Mouse (Mus musculus): Measurements from ENCODE around the gene Tmem119. TPM values are rescaled to one million over a fixed set of nuclear protein-coding genes. Genes with fewer than 3 reads are reported as not detected.

The Tmem119 gene
- polyA plus RNA-seq, 1 experiment from 2014 or later, result 4.5 TPM

DNA sequence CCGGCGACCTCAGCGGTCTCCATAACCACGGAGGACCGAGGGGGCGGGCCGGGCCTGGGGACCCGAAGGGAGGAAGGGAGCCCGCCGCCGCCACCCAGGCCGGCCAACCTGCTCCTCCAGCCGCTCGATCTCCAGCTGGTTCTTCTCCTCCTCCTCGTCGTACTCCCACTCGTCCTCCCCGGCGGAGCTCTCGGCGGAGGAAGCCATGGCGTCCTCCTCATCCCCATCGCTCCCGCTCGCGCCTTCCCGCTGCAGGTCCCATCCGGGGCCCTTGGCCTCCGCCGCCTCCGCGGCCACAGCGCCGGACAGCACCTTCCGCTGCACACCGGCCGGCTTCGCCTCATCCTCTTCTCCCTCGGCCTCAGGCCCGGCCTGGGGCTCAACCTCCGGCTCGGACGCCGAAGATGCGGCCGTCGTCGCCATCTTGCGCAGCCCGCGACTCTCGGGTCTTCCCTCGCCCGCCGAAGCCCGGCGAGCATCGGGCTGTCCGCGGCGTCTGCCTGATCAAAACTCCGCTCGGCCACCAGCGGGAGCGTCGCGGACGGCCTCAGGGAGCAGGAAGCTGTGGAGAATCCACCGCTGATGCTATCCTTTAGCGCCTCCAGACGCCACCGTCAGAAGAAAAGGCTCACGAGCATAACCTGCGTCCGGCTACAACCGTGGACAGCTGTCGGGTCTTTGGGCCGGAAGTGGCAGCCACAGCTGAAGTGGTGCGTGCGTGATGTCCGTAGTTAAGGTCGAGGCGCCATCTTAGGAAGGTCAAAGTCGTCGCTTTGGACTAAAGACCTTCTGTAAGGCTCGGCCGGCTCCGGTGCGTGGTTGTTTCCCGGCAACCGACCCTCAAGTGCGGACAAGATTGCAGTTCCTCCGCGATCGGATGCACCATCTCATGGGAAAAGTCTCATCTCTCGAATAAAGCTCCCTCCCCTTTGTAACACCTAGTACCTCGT is 28.8 kb downstream of the Tmem119 start:
- peak; percentile 75 for ATAC-seq (ENCODE audit: low read depth)
- Histone ChIP-seq H3K27ac (ENCODE audit: low read length) (peak overlapping the region; percentile 90), H3K4me3 (ENCODE audit: low read depth, low read length) (peak overlapping the region; percentile 95), H3K9me3 (replicated peaks; ENCODE audit: control insufficient read depth, low read length) (no peaks in the 10 kb centered on the region), H3K36me3 (ENCODE audit: control insufficient read depth, insufficient read depth) (peaks cover 13% of the 10 kb centered on the region), H3K27me3 (ENCODE audit: control insufficient read depth, insufficient read depth, low read depth, low read length) (no peaks in the 10 kb centered on the region), H3K9ac (ENCODE audit: low read depth, low read length) (peak overlapping the region; percentile 89), H3K4me2 (ENCODE audit: low read depth, low read length) (peak overlapping the region; percentile 99), H3K4me1 (ENCODE audit: control insufficient read depth, low read depth, low read length) (peaks cover 27% of the 10 kb centered on the region)
- under 1% methylated on average over 95 of the region's 97 CpGs for WGBS (ENCODE audit: insufficient replicate concordance)

DNA sequence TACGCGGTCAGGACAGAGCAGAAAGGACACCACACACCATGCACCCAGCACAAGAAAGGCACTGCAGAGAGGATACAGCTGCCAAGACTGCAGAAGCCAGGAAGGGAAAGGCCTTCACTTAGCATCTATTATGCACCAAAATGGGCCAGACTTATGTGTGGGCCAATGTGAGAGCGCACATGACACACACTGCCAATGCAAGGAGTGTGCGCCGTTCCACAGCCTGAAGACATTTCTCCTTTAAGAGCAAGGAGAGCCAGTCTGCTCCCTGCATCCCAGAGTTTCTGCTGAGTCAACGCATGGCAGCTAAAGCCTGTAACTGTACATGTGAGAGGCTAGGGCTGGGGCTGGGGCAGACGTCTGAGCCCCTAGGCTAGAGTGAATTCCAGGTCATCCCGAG is 31.5 kb downstream of the Tmem119 start:
- Histone ChIP-seq H3K36me3 (ENCODE audit: control insufficient read depth, insufficient read depth) (peaks cover 2% of the 10 kb centered on the region; the same call in 1 of the 2 replicates), H3K27me3 (ENCODE audit: control insufficient read depth, insufficient read depth, low read depth, low read length) (no peaks in the 10 kb centered on the region), H3K4me1 (ENCODE audit: control insufficient read depth, low read depth, low read length) (peaks cover 23% of the 10 kb centered on the region), H3K27ac (ENCODE audit: low read length) (no peak overlapping the region), H3K9me3 (replicated peaks; ENCODE audit: control insufficient read depth, low read length) (no peaks in the 10 kb centered on the region), H3K4me3 (ENCODE audit: low read depth, low read length) (no peak overlapping the region), H3K4me2 (ENCODE audit: low read depth, low read length) (no peak overlapping the region), H3K9ac (ENCODE audit: low read depth, low read length) (no peak overlapping the region)
- no peak for ATAC-seq (ENCODE audit: low read depth)
- 83% methylated on average over 8 of the region's 8 CpGs for WGBS (ENCODE audit: insufficient replicate concordance)

DNA sequence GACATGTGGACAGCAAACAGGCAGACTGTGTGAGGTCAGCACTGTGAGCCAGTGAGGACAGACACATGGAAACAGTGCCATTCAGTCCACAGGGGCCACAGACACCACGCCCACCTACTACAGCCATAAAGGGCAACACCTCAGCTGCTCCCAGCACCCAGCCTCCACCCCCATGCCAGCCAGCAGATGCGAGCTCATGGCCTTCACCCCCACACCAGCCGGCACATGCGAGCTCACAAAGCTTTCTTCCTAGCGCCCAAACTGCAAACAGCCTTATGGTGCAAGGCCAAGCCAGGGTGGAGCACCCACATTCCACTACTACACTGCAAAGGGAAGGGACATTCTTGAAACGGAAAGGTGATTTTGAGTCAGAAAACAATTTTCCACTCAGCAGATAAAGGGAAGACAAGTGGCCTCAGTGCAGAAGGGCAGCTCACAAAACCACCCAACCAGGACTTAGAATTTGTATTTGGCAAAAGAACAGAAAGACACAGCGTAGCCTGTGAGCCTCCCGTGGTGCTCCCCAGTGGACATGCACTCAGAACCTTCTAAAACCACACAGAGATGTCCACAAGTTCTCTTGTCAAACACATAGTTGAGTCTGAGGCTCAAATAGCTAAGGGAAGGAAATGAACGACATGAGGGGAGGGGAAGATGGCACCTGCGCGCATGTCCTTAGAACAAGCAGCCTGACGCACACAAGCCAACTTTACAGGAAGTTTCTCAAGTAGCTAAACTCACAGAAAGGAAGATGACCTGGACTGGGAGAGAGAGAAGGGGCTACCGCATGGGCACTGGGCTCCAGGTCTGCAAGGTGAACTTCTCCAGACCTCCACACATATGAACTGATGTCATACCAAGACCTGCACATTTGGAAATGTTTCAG is 34.4 kb downstream of the Tmem119 start:
- Histone ChIP-seq H3K4me3 (ENCODE audit: low read depth, low read length) (no peak overlapping the region), H3K9me3 (replicated peaks; ENCODE audit: control insufficient read depth, low read length) (no peaks in the 10 kb centered on the region), H3K27ac (ENCODE audit: low read length) (no peak overlapping the region), H3K4me2 (ENCODE audit: low read depth, low read length) (no peak overlapping the region), H3K4me1 (ENCODE audit: control insufficient read depth, low read depth, low read length) (peaks cover 14% of the 10 kb centered on the region), H3K27me3 (ENCODE audit: control insufficient read depth, insufficient read depth, low read depth, low read length) (no peaks in the 10 kb centered on the region), H3K9ac (ENCODE audit: low read depth, low read length) (no peak overlapping the region), H3K36me3 (ENCODE audit: control insufficient read depth, insufficient read depth) (peaks cover 13% of the 10 kb centered on the region)
- ATAC-seq (ENCODE audit: low read depth), result 0 out of 2 replicates have a peak, but pooled peaks have one; percentile 37
- WGBS (ENCODE audit: insufficient replicate concordance), result 72% methylated on average over 13 of the region's 13 CpGs

DNA sequence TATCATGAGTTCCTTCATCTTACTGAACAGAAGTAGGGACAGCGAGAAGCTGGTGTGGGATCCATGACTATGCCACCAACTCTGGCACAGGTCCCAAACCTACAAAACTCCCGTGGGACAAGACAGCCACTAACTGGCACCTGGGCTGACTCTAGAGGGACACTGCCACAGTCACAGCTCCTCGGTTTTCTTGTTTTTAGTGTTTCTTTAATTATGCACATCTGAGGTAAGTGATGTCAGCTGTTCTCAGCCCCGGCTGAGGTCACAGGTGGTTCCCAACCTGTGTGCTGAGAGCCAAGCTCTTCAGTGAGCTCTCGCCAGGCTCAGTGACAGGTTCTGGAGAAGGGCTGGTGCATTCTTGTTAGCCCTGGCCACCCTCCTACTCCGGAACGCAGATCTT is 35.9 kb downstream of the Tmem119 start:
- Histone ChIP-seq H3K27ac (ENCODE audit: low read length) (no peak overlapping the region), H3K36me3 (ENCODE audit: control insufficient read depth, insufficient read depth) (peaks cover 25% of the 10 kb centered on the region), H3K27me3 (ENCODE audit: control insufficient read depth, insufficient read depth, low read depth, low read length) (no peaks in the 10 kb centered on the region), H3K9me3 (replicated peaks; ENCODE audit: control insufficient read depth, low read length) (no peaks in the 10 kb centered on the region), H3K4me1 (ENCODE audit: control insufficient read depth, low read depth, low read length) (peaks cover under 1% of the 10 kb centered on the region), H3K4me3 (ENCODE audit: low read depth, low read length) (no peak overlapping the region), H3K4me2 (ENCODE audit: low read depth, low read length) (no peak overlapping the region), H3K9ac (ENCODE audit: low read depth, low read length) (no peak overlapping the region)
- no peak for ATAC-seq (ENCODE audit: low read depth)
- 84% methylated on average over 7 of the region's 7 CpGs for WGBS (ENCODE audit: insufficient replicate concordance)

DNA sequence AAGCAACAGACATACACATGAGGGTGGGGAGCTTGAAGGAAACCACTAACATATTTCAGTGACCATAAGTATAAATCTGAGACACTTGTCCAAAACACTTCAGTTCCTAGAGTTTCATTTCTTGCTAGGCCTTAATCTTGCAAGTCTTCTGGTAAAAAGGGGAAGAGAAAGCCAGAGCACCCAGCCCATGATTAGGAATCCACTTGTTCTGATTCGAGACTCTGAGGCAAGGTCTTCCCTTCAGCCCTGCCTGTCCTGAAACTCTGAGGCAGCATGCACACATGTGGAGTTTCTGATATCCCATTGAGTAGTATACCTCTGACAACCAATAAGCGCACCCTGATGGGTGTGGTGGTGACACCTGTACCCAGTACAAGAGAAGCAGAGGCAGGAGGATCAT is 38.7 kb downstream of the Tmem119 start:
- Histone ChIP-seq H3K9me3 (replicated peaks; ENCODE audit: control insufficient read depth, low read length) (no peaks in the 10 kb centered on the region), H3K4me3 (ENCODE audit: low read depth, low read length) (no peak overlapping the region), H3K27me3 (ENCODE audit: control insufficient read depth, insufficient read depth, low read depth, low read length) (no peaks in the 10 kb centered on the region), H3K36me3 (ENCODE audit: control insufficient read depth, insufficient read depth) (peaks cover 52% of the 10 kb centered on the region), H3K4me1 (ENCODE audit: control insufficient read depth, low read depth, low read length) (no peaks in the 10 kb centered on the region), H3K9ac (ENCODE audit: low read depth, low read length) (no peak overlapping the region), H3K4me2 (ENCODE audit: low read depth, low read length) (no peak overlapping the region), H3K27ac (ENCODE audit: low read length) (no peak overlapping the region)
- ATAC-seq (ENCODE audit: low read depth), result no peak
- 59% methylated on average over 2 of the region's 2 CpGs for WGBS (ENCODE audit: insufficient replicate concordance)

DNA sequence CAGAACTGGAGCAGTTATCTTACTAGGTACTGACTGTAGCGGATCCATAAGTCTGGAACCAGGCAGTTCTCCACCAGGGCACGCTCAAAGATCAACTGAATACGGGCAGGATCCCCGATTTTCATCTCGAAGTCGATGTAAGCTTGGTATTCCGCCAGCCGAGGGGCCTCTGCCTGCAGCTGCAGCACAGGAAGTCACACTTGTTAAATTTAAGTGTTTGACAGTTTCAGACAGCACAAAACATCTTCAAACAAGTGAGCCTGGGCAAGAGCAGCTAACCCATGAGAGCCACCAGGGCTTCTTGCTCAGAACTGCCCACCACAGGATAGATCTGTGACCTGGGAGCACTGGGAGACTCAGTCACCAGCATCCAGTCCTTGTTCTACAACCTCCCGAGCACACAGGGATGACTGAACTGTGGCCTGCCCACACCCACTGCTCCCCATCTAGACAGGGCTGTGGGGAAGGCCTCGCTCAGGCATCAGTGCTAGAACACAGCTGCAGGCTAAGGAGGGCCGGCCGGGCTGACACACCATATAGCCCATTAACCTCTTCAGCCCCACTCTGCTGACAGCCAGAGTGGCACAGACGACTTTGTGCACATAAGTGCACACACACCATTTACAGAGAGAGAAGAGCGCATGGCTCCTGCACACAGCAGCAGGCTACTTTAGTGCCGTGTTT is 44.8 kb downstream of the Tmem119 start:
- Histone ChIP-seq H3K9me3 (replicated peaks; ENCODE audit: control insufficient read depth, low read length) (no peaks in the 10 kb centered on the region), H3K4me3 (ENCODE audit: low read depth, low read length) (no peak overlapping the region), H3K4me1 (ENCODE audit: control insufficient read depth, low read depth, low read length) (no peaks in the 10 kb centered on the region), H3K4me2 (ENCODE audit: low read depth, low read length) (no peak overlapping the region), H3K36me3 (ENCODE audit: control insufficient read depth, insufficient read depth) (peaks cover 84% of the 10 kb centered on the region), H3K27me3 (ENCODE audit: control insufficient read depth, insufficient read depth, low read depth, low read length) (no peaks in the 10 kb centered on the region), H3K9ac (ENCODE audit: low read depth, low read length) (no peak overlapping the region), H3K27ac (ENCODE audit: low read length) (no peak overlapping the region)
- no peak for ATAC-seq (ENCODE audit: low read depth)
- WGBS (ENCODE audit: insufficient replicate concordance), result 81% methylated on average over 15 of the region's 15 CpGs

DNA sequence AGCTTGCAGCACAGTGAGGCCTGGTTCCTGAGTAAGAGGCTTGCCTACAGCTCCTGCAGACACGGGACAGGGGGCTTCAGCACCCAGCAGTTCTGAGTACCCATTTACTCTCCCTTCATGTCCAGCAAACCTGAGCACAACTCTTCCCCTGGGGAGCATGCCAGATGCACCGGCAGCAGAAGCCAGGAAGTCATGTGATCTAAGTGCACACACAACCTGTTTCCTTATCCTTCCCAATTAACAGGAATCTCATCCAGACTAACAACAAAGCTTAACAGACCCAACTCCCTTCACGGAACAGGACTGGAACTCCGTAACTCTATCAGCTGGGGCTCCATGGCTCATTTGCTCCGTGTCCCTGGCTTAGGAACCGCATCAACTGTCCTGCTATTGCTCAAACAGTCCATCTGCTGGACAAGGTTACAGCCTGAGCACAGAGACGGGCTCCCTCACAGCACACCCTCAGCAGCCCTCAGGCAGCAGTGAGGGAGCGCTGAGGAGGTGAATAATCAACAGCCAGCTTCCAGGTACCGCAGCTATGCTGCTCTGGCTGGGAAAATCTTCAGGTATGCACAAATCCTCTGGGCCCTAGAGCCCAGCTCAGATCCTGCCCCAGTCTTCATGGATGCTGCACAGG is 48.7 kb downstream of the Tmem119 start:
- no peak overlapping the region for H3K9ac ChIP-seq (ENCODE audit: low read depth, low read length)
- no peak overlapping the region for H3K27ac ChIP-seq (ENCODE audit: low read length)
- H3K4me1 ChIP-seq (ENCODE audit: control insufficient read depth, low read depth, low read length), result no peaks in the 10 kb centered on the region
- no peak overlapping the region for H3K4me3 ChIP-seq (ENCODE audit: low read depth, low read length)
- WGBS (ENCODE audit: insufficient replicate concordance), result 78% methylated on average over 9 of the region's 9 CpGs
- no peaks in the 10 kb centered on the region for H3K27me3 ChIP-seq (ENCODE audit: control insufficient read depth, insufficient read depth, low read depth, low read length)
- peaks cover 80% of the 10 kb centered on the region for H3K36me3 ChIP-seq (ENCODE audit: control insufficient read depth, insufficient read depth)
- no peaks in the 10 kb centered on the region for H3K9me3 ChIP-seq (replicated peaks; ENCODE audit: control insufficient read depth, low read length)
- H3K4me2 ChIP-seq (ENCODE audit: low read depth, low read length), result no peak overlapping the region
- ATAC-seq (ENCODE audit: low read depth), result no peak

DNA sequence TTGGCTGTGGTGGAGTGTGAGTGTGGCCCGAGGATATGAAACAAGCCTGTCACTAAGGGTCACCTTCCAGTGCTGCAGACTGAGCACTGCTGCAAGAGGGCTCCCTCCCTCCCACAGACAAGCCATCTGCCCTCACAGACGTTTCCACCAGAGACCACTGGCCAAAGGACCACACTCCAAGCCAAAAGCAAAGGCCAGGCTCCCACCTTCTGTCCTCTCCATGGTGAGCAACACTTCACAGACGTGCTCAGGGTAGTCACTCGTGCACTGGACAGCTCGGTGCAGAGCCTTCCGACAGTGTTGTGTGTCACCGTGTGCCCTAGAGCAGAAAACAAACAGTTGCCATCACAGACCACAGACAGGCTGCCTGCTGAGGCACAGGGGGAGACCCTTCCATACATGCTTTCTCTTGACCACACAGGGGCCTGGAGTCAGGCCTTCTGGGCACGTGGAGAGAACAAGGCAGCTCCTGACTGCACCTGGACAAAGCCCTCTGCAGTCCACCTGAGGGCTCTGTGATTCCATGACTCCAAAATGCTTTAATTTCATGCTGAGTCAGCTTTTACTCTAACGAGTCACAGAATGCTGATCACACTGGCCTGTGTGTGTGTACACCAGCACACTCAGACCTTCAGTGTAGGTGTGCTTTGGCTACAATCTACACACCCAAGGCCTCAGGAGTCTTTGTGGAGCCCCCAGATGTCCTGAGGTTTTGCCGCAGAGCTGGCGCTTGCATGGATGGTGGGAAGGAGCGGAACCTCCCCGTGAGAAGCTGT is 51.6 kb downstream of the Tmem119 start:
- no peak for ATAC-seq (ENCODE audit: low read depth)
- Histone ChIP-seq H3K27me3 (ENCODE audit: control insufficient read depth, insufficient read depth, low read depth, low read length) (no peaks in the 10 kb centered on the region), H3K4me1 (ENCODE audit: control insufficient read depth, low read depth, low read length) (no peaks in the 10 kb centered on the region), H3K4me3 (ENCODE audit: low read depth, low read length) (no peak overlapping the region), H3K36me3 (ENCODE audit: control insufficient read depth, insufficient read depth) (peaks cover 87% of the 10 kb centered on the region), H3K27ac (ENCODE audit: low read length) (no peak overlapping the region), H3K9me3 (replicated peaks; ENCODE audit: control insufficient read depth, low read length) (no peaks in the 10 kb centered on the region), H3K4me2 (ENCODE audit: low read depth, low read length) (no peak overlapping the region), H3K9ac (ENCODE audit: low read depth, low read length) (no peak overlapping the region)
- WGBS (ENCODE audit: insufficient replicate concordance), result 87% methylated on average over 13 of the region's 13 CpGs

All from liver, embryonic 16.5 days (tissue).